Mouse (Mus musculus) embryo, embryonic 11 days (tissue): Measurements from ENCODE around the gene Adamts5.

ENCODE experiments used
- DNase-seq: peaks from one replicate; pipeline ENCODE4 v3.0.0-alpha.2; 2015

Adamts5 gene

GRCm38 (mm10) chr16:85819808-85820458, 81.7 kb downstream of the Adamts5 start:
- peak; percentile 66 for DNase-seq

DNA sequence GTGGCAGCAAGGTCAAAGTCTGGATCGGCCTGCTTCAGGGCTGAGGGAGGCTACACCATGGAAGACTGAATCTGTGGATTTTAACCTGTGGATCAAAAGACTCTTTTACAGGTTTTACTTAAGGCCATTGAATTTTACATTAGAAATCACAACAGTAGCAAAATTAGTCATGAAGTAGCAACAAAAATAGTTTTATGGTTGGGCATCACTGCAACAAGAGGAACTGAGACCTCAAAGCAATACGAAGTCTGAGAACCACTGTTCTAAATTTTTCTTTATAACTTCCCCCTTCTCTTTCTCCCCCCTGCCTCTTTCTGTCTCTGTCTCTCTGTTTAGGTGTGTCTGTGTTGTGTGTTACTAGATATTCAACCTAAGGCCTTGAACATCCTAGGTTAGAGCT, 87.5 kb downstream of the Adamts5 start:
- DNase-seq = no peak

GRCm38 (mm10) chr16:85807626-85808025, 94.0 kb downstream of the Adamts5 start:
- peak; percentile 68 for DNase-seq

DNA sequence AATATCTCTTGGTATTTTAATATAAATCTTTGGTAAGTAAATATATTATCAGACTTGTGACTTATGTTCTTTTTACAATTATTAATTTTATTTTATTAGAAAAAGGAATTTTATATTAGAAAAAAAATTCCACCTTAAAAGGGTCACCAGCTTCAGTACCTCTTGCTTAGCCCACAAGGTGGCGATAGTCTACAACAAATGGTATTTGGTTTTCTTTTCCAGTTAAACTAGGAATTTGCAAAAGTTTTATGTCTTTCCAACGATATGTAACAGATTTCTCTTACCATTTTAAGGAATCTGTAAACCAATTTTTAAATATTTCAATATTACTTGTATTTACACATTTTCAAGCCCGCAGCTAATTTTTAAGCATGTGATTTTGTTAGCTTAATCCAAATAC, 94.6 kb downstream of the Adamts5 start:
- peak; percentile 82 for DNase-seq
